Mouse (Mus musculus) neural tube, embryonic 12.5 days (tissue): ENCODE measurements around the gene Arhgap10. TPM values are rescaled to one million over a fixed set of nuclear protein-coding genes. Genes with fewer than 3 reads are reported as not detected.

Source experiments
- ATAC-seq: fragments of 200-750 bp; cut with Nextera tagmentation; 2 replicates; pipeline ENCODE4 v1.8.0; 2017; ENCODE audit warnings: low read depth, mild to moderate bottlenecking, moderate TSS enrichment, moderate library complexity; ENCODE audit not compliant: low FRiP score
- H3K27ac ChIP-seq: fragments of 300-500 bp; sonication (generic); 2 replicates; pipeline ENCODE4 v1.5.1; 2016
- H3K27me3 ChIP-seq: fragments of 300-500 bp; sonication (generic); replicated peaks from 2 replicates; pipeline ENCODE4 v1.6.1; 2016; ENCODE audit warnings: mild to moderate bottlenecking
- H3K36me3 ChIP-seq: fragments of 300-500 bp; sonication (generic); 2 replicates; pipeline ENCODE4 v1.6.1; 2016; ENCODE audit warnings: mild to moderate bottlenecking
- H3K4me1 ChIP-seq: fragments of 300-500 bp; sonication (generic); 2 replicates; pipeline ENCODE4 v1.6.1; 2016
- H3K4me2 ChIP-seq: fragments of 300-500 bp; sonication (generic); replicated peaks from 2 replicates; pipeline ENCODE4 v1.6.1; 2016; ENCODE audit warnings: mild to moderate bottlenecking
- H3K4me3 ChIP-seq: fragments of 300-500 bp; sonication (generic); 2 replicates; pipeline ENCODE4 v1.5.1; 2016
- H3K9ac ChIP-seq: fragments of 300-500 bp; sonication (generic); 2 replicates; pipeline ENCODE4 v1.6.1; 2016; ENCODE audit warnings: mild to moderate bottlenecking
- H3K9me3 ChIP-seq: fragments of 300-500 bp; sonication (generic); 2 replicates; pipeline ENCODE4 v1.6.1; 2016; ENCODE audit warnings: mild to moderate bottlenecking
- WGBS: fragments of 180-500 bp; shearing (Covaris S2); methylation state at CpG from one replicate; pipeline ENCODE4 v1.1.7; 2016; 5-methylcytosine and 5-hydroxymethylcytosine counted together
- polyA plus RNA-seq: library from polyadenylated mRNA; unstranded; fragments of >200 nt; fragmentation: Nextera tagmentation; extraction: Ambion mirVana; gene quantifications from 2 replicates; pipeline ENCODE4 v1.2.1, GENCODE M21; 2016

The Arhgap10 gene
- polyA plus RNA-seq, 1 experiment from 2014 or later, result 12.6 TPM

- Histone ChIP-seq H3K27me3 (no peaks in the 10 kb centered on the region), H3K4me3 (no peak overlapping the region), H3K9me3 (no peaks in the 10 kb centered on the region), H3K4me1 (no peaks in the 10 kb centered on the region), H3K4me2 (no peak overlapping the region), H3K36me3 (no peaks in the 10 kb centered on the region), H3K27ac (no peak overlapping the region), H3K9ac (no peak overlapping the region)
- 90% methylated on average over 9 of the region's 9 CpGs for WGBS
- no peak for ATAC-seq
Observed at GRCm38 (mm10) chr8:77318590-77318989, 199.2 kb downstream of the Arhgap10 start.

DNA sequence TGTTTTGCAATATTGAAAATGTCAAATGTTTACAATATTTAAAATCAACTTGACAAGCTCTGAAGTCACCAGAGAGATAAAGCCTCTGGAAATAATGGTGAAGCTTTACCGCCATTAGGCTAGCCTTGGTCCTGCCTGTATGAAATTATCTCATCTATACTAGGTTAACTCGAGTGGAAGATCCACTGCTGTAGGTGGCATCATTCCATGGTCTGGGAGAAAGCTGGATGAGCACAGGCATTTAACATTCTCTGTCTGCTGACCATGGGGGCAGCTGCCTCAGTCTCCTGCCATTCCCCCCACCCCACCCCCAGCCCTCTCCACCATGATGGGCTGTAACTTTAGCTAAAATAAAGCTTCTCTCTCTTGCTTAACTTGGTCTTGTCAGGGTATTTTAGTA, 200.0 kb downstream of the Arhgap10 start:
- H3K36me3 ChIP-seq, result no peaks in the 10 kb centered on the region
- ATAC-seq, result no peak
- H3K27me3 ChIP-seq, result no peaks in the 10 kb centered on the region
- WGBS, result 92% methylated on average over 2 of the region's 2 CpGs
- H3K9me3 ChIP-seq, result no peaks in the 10 kb centered on the region
- H3K4me1 ChIP-seq, result no peaks in the 10 kb centered on the region
- no peak overlapping the region for H3K9ac ChIP-seq
- no peak overlapping the region for H3K4me3 ChIP-seq
- H3K4me2 ChIP-seq, result no peak overlapping the region
- no peak overlapping the region for H3K27ac ChIP-seq

- no peak overlapping the region for H3K4me3 ChIP-seq
- no peak overlapping the region for H3K4me2 ChIP-seq
- H3K27ac ChIP-seq, result no peak overlapping the region
- no peaks in the 10 kb centered on the region for H3K36me3 ChIP-seq
- H3K4me1 ChIP-seq, result no peaks in the 10 kb centered on the region
- no peak for ATAC-seq
- H3K9me3 ChIP-seq, result no peaks in the 10 kb centered on the region
- WGBS, result 92% methylated on average over 3 of the region's 3 CpGs
- no peak overlapping the region for H3K9ac ChIP-seq
- no peaks in the 10 kb centered on the region for H3K27me3 ChIP-seq
Observed at GRCm38 (mm10) chr8:77313003-77313402, 204.8 kb downstream of the Arhgap10 start.

DNA sequence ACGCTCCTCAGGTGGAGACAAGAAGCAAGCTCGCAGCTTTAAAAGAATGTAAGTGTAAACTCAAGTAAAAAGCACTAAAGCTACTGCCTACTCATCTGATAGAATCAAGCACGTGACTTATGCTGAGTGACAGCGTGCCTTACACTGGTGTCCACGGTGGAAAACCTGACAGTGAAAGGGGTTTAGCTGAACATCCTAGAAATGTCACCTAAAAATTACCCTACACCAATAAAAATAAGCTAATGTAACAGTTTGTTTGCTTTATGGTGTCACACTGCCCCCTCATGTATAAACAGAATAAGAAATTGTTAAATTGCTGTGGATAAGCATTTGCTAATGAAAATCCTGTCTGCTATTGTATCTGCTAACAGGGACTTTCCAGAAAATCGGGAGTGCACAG, 206.0 kb downstream of the Arhgap10 start:
- H3K9me3 ChIP-seq, result no peaks in the 10 kb centered on the region
- H3K4me1 ChIP-seq, result no peaks in the 10 kb centered on the region
- 86% methylated on average over 6 of the region's 6 CpGs for WGBS
- no peak overlapping the region for H3K27ac ChIP-seq
- H3K4me3 ChIP-seq, result no peak overlapping the region
- no peak for ATAC-seq
- no peak overlapping the region for H3K4me2 ChIP-seq
- H3K9ac ChIP-seq, result no peak overlapping the region
- no peaks in the 10 kb centered on the region for H3K27me3 ChIP-seq
- no peaks in the 10 kb centered on the region for H3K36me3 ChIP-seq

DNA sequence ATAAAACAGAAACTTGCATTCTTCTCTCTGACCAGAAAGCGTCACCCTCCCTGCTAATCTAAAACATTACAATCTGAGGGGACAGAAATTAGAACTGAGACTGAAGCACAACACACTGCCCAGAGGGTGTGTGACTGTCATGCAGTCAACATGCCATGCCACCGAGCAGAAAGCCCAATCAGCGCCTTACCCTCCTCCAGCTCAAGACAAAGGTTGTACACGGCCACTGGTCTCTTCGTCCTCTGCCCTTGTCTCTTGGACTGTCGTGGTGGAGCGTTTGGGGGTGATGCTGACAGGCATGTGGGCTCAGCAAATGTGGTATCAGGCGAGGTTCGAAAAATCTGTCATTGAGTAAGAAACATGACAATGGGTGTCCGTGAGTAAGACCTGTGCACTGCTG, 207.2 kb downstream of the Arhgap10 start:
- Histone ChIP-seq H3K9me3 (no peaks in the 10 kb centered on the region), H3K9ac (no peak overlapping the region), H3K27me3 (no peaks in the 10 kb centered on the region), H3K4me1 (no peaks in the 10 kb centered on the region), H3K36me3 (no peaks in the 10 kb centered on the region), H3K4me3 (no peak overlapping the region), H3K27ac (no peak overlapping the region), H3K4me2 (no peak overlapping the region)
- 91% methylated on average over 10 of the region's 10 CpGs for WGBS
- ATAC-seq, result no peak

GRCm38 (mm10) chr8:77310026-77310425, 207.7 kb downstream of the Arhgap10 start:
- no peaks in the 10 kb centered on the region for H3K9me3 ChIP-seq
- no peak overlapping the region for H3K4me3 ChIP-seq
- H3K27me3 ChIP-seq, result no peaks in the 10 kb centered on the region
- WGBS, result 81% methylated on average over 8 of the region's 8 CpGs
- ATAC-seq, result no peak
- no peaks in the 10 kb centered on the region for H3K4me1 ChIP-seq
- no peak overlapping the region for H3K9ac ChIP-seq
- no peak overlapping the region for H3K4me2 ChIP-seq
- H3K27ac ChIP-seq, result no peak overlapping the region
- no peaks in the 10 kb centered on the region for H3K36me3 ChIP-seq

- Histone ChIP-seq H3K27ac (no peak overlapping the region), H3K4me3 (no peak overlapping the region), H3K36me3 (no peaks in the 10 kb centered on the region), H3K9ac (no peak overlapping the region), H3K4me2 (no peak overlapping the region), H3K9me3 (no peaks in the 10 kb centered on the region), H3K4me1 (no peaks in the 10 kb centered on the region), H3K27me3 (no peaks in the 10 kb centered on the region)
- WGBS, result 86% methylated on average over 11 of the region's 11 CpGs
- no peak for ATAC-seq
Observed at GRCm38 (mm10) chr8:77294599-77294998, 223.2 kb downstream of the Arhgap10 start.

DNA sequence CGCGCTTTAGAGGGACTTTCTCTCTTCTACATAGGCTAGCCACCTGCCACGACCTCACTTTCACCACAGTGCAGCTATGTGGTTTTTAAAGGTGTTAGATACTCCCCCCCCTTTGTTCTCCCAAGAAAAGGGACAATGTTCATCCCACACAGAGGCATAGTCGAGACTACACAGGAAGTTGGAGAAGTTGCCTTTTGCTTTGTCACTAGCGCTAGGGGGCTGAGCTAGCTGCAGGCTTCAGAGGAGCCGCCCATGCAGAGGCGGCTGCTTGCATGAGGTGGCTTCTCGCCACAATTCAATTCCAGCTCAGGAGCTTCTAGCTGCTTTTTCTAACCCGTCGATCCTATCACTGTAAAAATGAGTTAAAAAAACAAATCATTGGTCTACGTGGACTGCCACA, 225.1 kb downstream of the Arhgap10 start:
- Histone ChIP-seq H3K27ac (no peak overlapping the region), H3K27me3 (no peaks in the 10 kb centered on the region), H3K4me3 (no peak overlapping the region), H3K9me3 (no peaks in the 10 kb centered on the region), H3K4me1 (no peaks in the 10 kb centered on the region), H3K9ac (no peak overlapping the region), H3K36me3 (no peaks in the 10 kb centered on the region), H3K4me2 (no peak overlapping the region)
- 65% methylated on average over 11 of the region's 11 CpGs for WGBS
- no peak for ATAC-seq

- no peaks in the 10 kb centered on the region for H3K27me3 ChIP-seq
- no peak overlapping the region for H3K27ac ChIP-seq
- H3K4me3 ChIP-seq, result no peak overlapping the region
- no peaks in the 10 kb centered on the region for H3K9me3 ChIP-seq
- no peak overlapping the region for H3K9ac ChIP-seq
- H3K4me2 ChIP-seq, result no peak overlapping the region
- H3K4me1 ChIP-seq, result no peaks in the 10 kb centered on the region
- H3K36me3 ChIP-seq, result no peaks in the 10 kb centered on the region
- 70% methylated on average over 4 of the region's 4 CpGs for WGBS
- no peak for ATAC-seq
Observed at GRCm38 (mm10) chr8:77292120-77292519, 225.6 kb downstream of the Arhgap10 start.

GRCm38 (mm10) chr8:77288492-77288891, 229.3 kb downstream of the Arhgap10 start:
- no peak overlapping the region for H3K9ac ChIP-seq
- H3K9me3 ChIP-seq, result no peaks in the 10 kb centered on the region
- no peaks in the 10 kb centered on the region for H3K36me3 ChIP-seq
- no peak for ATAC-seq
- no peak overlapping the region for H3K4me3 ChIP-seq
- H3K4me2 ChIP-seq, result no peak overlapping the region
- H3K4me1 ChIP-seq, result no peaks in the 10 kb centered on the region
- no peak overlapping the region for H3K27ac ChIP-seq
- WGBS, result 94% methylated on average over 12 of the region's 12 CpGs
- H3K27me3 ChIP-seq, result no peaks in the 10 kb centered on the region

DNA sequence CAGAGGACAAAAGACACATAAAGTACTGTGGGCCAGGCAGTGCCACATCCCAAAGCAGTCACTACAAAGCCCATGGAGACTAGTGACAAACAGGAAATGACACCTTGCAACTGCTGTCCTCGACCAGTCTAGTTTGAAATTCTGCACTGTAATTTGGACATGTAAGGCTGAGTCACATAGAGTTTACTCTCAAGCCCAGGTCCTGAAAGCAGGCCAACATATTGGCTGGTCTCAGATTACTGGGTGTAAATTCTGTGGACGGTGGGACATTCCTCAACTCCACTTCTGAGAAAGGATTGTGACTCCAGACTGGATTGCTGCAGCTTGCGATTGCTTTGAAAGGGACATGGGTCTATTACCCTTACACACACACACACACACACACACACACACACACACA, 229.7 kb downstream of the Arhgap10 start:
- WGBS, result 69% methylated on average over 3 of the region's 3 CpGs

GRCm38 (mm10) chr8:77284473-77284872, 233.3 kb downstream of the Arhgap10 start:
- Histone ChIP-seq H3K36me3 (no peaks in the 10 kb centered on the region), H3K9ac (no peak overlapping the region), H3K4me2 (no peak overlapping the region), H3K9me3 (no peaks in the 10 kb centered on the region), H3K4me1 (no peaks in the 10 kb centered on the region), H3K27me3 (no peaks in the 10 kb centered on the region), H3K27ac (no peak overlapping the region), H3K4me3 (no peak overlapping the region)
- ATAC-seq, result no peak
- 83% methylated on average over 3 of the region's 3 CpGs for WGBS

More for the DNA sequence above, 229.7 kb downstream of the Arhgap10 start:
- H3K4me3 ChIP-seq, result no peak overlapping the region
- no peak for ATAC-seq
- H3K4me1 ChIP-seq, result no peaks in the 10 kb centered on the region
- no peak overlapping the region for H3K27ac ChIP-seq
- H3K4me2 ChIP-seq, result no peak overlapping the region
- H3K9ac ChIP-seq, result no peak overlapping the region
- no peaks in the 10 kb centered on the region for H3K9me3 ChIP-seq
- no peaks in the 10 kb centered on the region for H3K27me3 ChIP-seq
- H3K36me3 ChIP-seq, result no peaks in the 10 kb centered on the region

- Histone ChIP-seq H3K27ac (no peak overlapping the region), H3K9ac (no peak overlapping the region), H3K4me1 (no peaks in the 10 kb centered on the region), H3K4me2 (no peak overlapping the region), H3K36me3 (no peaks in the 10 kb centered on the region), H3K9me3 (no peaks in the 10 kb centered on the region), H3K4me3 (no peak overlapping the region), H3K27me3 (no peaks in the 10 kb centered on the region)
- WGBS, result 84% methylated on average over 7 of the region's 7 CpGs
- no peak for ATAC-seq
Observed at GRCm38 (mm10) chr8:77282605-77283236, 235.0 kb downstream of the Arhgap10 start.
